12 mouse cellular contexts compared by ENCODE assay signal in genomic region chr11:88142362-88142761, GRCm38 (mm10). TPM values are rescaled to one million over a fixed set of nuclear protein-coding genes. Genes with fewer than 3 reads are reported as not detected.
A peak's percentile ranks its signal among the peaks of the same experiment; 100 is the strongest.
DNase-seq lines count a peak whose midpoint lies in the region; ATAC-seq and TF ChIP-seq lines count a peak whose summit lies in the region.
"Had no signal": no experiment of that assay in that cellular context is flagged by ENCODE, and none has a peak within 500 bp of the region (broad histone marks: within the 10 kb centered on the region; RNA-seq: fewer than 3 reads in every experiment).

No protein-coding gene starts in this region.

- DNase-seq in forebrain, embryonic 11.5 days (ENCODE audit: low spot score): peak; percentile 60
- peak; percentile 74 for DNase-seq in embryo, embryonic 10.5 days (ENCODE audit: low spot score)
- DNase-seq in hindbrain, embryonic 14.5 days (ENCODE audit: low spot score): no peak
- no peak for DNase-seq in midbrain, postnatal 0 days (ENCODE audit: low spot score)
- no peak for DNase-seq in kidney, postnatal 36 days
- DNase-seq in heart, adult 18-20 months: no peak
- no peak for DNase-seq in right cerebral cortex, postnatal 36 days (ENCODE audit: low spot score in 2 of 2)
- DNase-seq: cerebellum, postnatal 10 days; kidney, postnatal 10 days; lung, postnatal 10 days had no signal

- no peaks in the 10 kb centered on the region for H3K9me3 ChIP-seq in forebrain, embryonic 11.5 days (ENCODE audit: control insufficient read depth, low read length)
- H3K9me3 ChIP-seq in forebrain, embryonic 15.5 days: no peaks in the 10 kb centered on the region
- H3K9me3 ChIP-seq in hindbrain, embryonic 14.5 days (ENCODE audit: control insufficient read depth, low read length): no peaks in the 10 kb centered on the region
- no peaks in the 10 kb centered on the region for H3K9me3 ChIP-seq in midbrain, postnatal 0 days (ENCODE audit: low read length)
- H3K9me3 ChIP-seq: heart, embryonic 15.5 days had no signal

- no peak overlapping the region for H3K4me3 ChIP-seq in forebrain, embryonic 11.5 days (ENCODE audit: low read depth, low read length)
- H3K4me3 ChIP-seq in forebrain, embryonic 15.5 days: no peak overlapping the region
- H3K4me3 ChIP-seq in hindbrain, embryonic 14.5 days (replicated peaks; ENCODE audit: low read length): no peak overlapping the region
- no peak overlapping the region for H3K4me3 ChIP-seq in midbrain, postnatal 0 days (ENCODE audit: low read depth, low read length)
- H3K4me3 ChIP-seq: heart, embryonic 15.5 days had no signal

- no peak for TF ChIP-seq CTCF in midbrain, postnatal 0 days (IDR thresholded peaks at IDR 0.05)

- H3K4me1 ChIP-seq in forebrain, embryonic 11.5 days (replicated peaks; ENCODE audit: control insufficient read depth, insufficient read depth, low read length): peaks cover 36% of the 10 kb centered on the region
- H3K4me1 ChIP-seq in forebrain, embryonic 15.5 days: peaks cover 49% of the 10 kb centered on the region
- peaks cover 63% of the 10 kb centered on the region for H3K4me1 ChIP-seq in hindbrain, embryonic 14.5 days (replicated peaks; ENCODE audit: control insufficient read depth, insufficient read depth, low read length)
- H3K4me1 ChIP-seq in midbrain, postnatal 0 days (ENCODE audit: insufficient read depth, low read length): peaks cover 30% of the 10 kb centered on the region

- no peak for ATAC-seq in forebrain, embryonic 11.5 days (replicated peaks; ENCODE audit: low FRiP score)
- ATAC-seq in forebrain, embryonic 15.5 days (replicated peaks): no peak
- no peak for ATAC-seq in hindbrain, embryonic 14.5 days (ENCODE audit: low FRiP score)
- ATAC-seq in midbrain, postnatal 0 days (ENCODE audit: low FRiP score): no peak

- no peak overlapping the region for H3K9ac ChIP-seq in forebrain, embryonic 11.5 days (ENCODE audit: low read length)
- no peak overlapping the region for H3K9ac ChIP-seq in forebrain, embryonic 15.5 days (replicated peaks)
- no peak overlapping the region for H3K9ac ChIP-seq in hindbrain, embryonic 14.5 days
- no peak overlapping the region for H3K9ac ChIP-seq in midbrain, postnatal 0 days (replicated peaks; ENCODE audit: low read length, poor library complexity, severe bottlenecking)
- H3K9ac ChIP-seq: heart, embryonic 15.5 days had no signal

- 38% methylated on average over 8 of the region's 8 CpGs for WGBS in forebrain, embryonic 11.5 days
- WGBS in forebrain, embryonic 15.5 days: 27% methylated on average over 8 of the region's 8 CpGs
- 20% methylated on average over 8 of the region's 8 CpGs for WGBS in hindbrain, embryonic 14.5 days
- WGBS in midbrain, postnatal 0 days: 25% methylated on average over 8 of the region's 8 CpGs

- no peaks in the 10 kb centered on the region for H3K36me3 ChIP-seq in forebrain, embryonic 11.5 days (ENCODE audit: control insufficient read depth, insufficient read depth, low read length)
- 0 out of 2 replicates have a peak, but pooled peaks cover 4% of the 10 kb centered on the region for H3K36me3 ChIP-seq in forebrain, embryonic 15.5 days
- H3K36me3 ChIP-seq in hindbrain, embryonic 14.5 days (replicated peaks; ENCODE audit: control insufficient read depth, insufficient read depth): no peaks in the 10 kb centered on the region
- no peaks in the 10 kb centered on the region for H3K36me3 ChIP-seq in midbrain, postnatal 0 days (ENCODE audit: insufficient read depth, low read length)

- H3K27ac ChIP-seq in forebrain, embryonic 11.5 days (ENCODE audit: low read depth, low read length): 0 out of 2 replicates have a peak overlapping the region, but pooled peaks have one; percentile 13
- no peak overlapping the region for H3K27ac ChIP-seq in forebrain, embryonic 15.5 days (replicated peaks)
- H3K27ac ChIP-seq in hindbrain, embryonic 14.5 days: peak overlapping the region; percentile 38
- H3K27ac ChIP-seq in midbrain, postnatal 0 days (ENCODE audit: low read depth, low read length): 0 out of 2 replicates have a peak overlapping the region, but pooled peaks have one; percentile 18
- H3K27ac ChIP-seq: heart, embryonic 15.5 days had no signal

- H3K4me2 ChIP-seq in forebrain, embryonic 11.5 days (ENCODE audit: low read depth, low read length, severe bottlenecking): no peak overlapping the region
- H3K4me2 ChIP-seq in forebrain, embryonic 15.5 days (replicated peaks): no peak overlapping the region
- H3K4me2 ChIP-seq in hindbrain, embryonic 14.5 days (replicated peaks): no peak overlapping the region
- H3K4me2 ChIP-seq in midbrain, postnatal 0 days (ENCODE audit: low read depth, low read length, poor library complexity, severe bottlenecking): no peak overlapping the region
- H3K4me2 ChIP-seq: heart, embryonic 15.5 days had no signal

- H3K27me3 ChIP-seq in forebrain, embryonic 11.5 days (ENCODE audit: control insufficient read depth, insufficient read depth, low read length): no peaks in the 10 kb centered on the region
- no peaks in the 10 kb centered on the region for H3K27me3 ChIP-seq in forebrain, embryonic 15.5 days
- H3K27me3 ChIP-seq in hindbrain, embryonic 14.5 days (ENCODE audit: control insufficient read depth, insufficient read depth, low read length): no peaks in the 10 kb centered on the region
- H3K27me3 ChIP-seq in midbrain, postnatal 0 days (ENCODE audit: insufficient read depth, low read length): no peaks in the 10 kb centered on the region
- H3K27me3 ChIP-seq: heart, embryonic 15.5 days had no signal

RNA-seq across cellular contexts. Expression of gene Cuedc1, which starts 44.5 kb away (rescaled TPM):
- 26.2 and 29.0 TPM in 2 replicates for polyA plus RNA-seq in forebrain, embryonic 11.5 days (2014; fragmentation: Nextera tagmentation; extraction: Ambion mirVana)
- 39.2 and 43.4 TPM in 2 replicates for polyA plus RNA-seq in forebrain, embryonic 15.5 days (2015; fragmentation: Nextera tagmentation; extraction: Ambion mirVana)
- polyA plus RNA-seq in hindbrain, embryonic 14.5 days (2014; fragmentation: Nextera tagmentation; extraction: Ambion mirVana): 32.4 and 37.8 TPM in 2 replicates
- 38.8 and 40.2 TPM in 2 replicates for total RNA-seq in midbrain, postnatal 0 days (2014; rRNA removed)
- polyA plus RNA-seq in midbrain, postnatal 0 days (2015; fragmentation: Nextera tagmentation; extraction: Ambion mirVana): 32.7 and 37.5 TPM in 2 replicates
- total RNA-seq in heart, adult 18-20 months (2021): 10 to 100 TPM; 40.0 to 43.8 TPM

Comparison
In these comparisons a context has a peak if more than half of its experiments do, and no peak if none do; other contexts are left out.
1. DNase-seq: peak in forebrain, embryonic 11.5 days (single experiment) and embryo, embryonic 10.5 days (single experiment); none in hindbrain, embryonic 14.5 days (single experiment), midbrain, postnatal 0 days (single experiment), kidney, postnatal 36 days (0 of 2), heart, adult 18-20 months (0 of 2) and right cerebral cortex, postnatal 36 days (0 of 2).